Mouse (Mus musculus): ENCODE measurements at regions not wholly inside any gene's neighbourhood (a gene's known extent, or its start where the extent isn't known, plus 50 kb on each side); places are given as distances from the start of the nearest gene placed in this dataset.
A peak's percentile ranks its signal among the peaks of the same experiment; 100 is the strongest.

DNA sequence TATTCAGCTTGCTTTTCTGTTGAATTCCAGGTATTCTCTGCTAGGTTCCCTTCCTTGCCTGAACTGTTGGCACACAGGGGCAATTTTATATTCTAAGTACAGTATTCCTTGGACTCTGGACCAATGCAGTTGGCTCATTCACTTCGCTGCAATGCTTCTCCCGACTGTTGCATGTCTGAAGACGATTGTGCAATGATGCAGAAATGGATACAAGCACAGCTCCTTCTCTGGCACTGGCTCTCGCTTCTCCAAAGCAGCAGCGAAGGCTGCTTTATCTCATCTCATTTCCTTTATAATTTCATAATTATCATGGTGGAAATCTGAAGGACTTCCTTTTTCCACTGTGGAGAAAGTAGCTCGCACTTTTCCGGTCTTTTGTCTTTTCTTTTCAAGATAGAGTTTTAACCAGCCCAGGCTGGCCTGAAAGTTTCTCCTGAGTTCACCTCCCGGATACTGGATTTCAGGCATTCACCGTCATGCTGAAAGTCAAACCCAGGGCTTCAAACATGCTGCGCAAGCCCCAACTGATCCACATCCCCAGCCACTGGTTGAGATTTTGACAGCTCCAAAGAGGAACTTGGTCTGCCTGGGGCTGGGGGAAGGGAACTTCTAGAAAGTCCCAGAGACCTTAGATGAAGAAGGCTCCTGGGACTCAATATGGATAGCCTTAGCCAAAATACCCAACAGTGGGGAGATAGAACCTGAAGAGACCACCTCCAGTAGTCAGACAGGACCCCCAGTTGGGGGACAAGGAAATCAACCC is 55.6 kb upstream of the Akirin2 start:
- no peak for TF ChIP-seq RAD21 (IDR thresholded peaks at IDR 0.05; ENCODE audit: low read depth, low read length)
- TF ChIP-seq EP300 (IDR thresholded peaks at IDR 0.05; ENCODE audit: low read depth in 1 of 2, low read length in 2 of 2): no peak
- no peak for TF ChIP-seq SMC3 (IDR thresholded peaks at IDR 0.05; ENCODE audit: low read depth, low read length)
- no peak for TF ChIP-seq TBP (IDR thresholded peaks at IDR 0.05; ENCODE audit: low read depth, low read length)
- no peak for TF ChIP-seq NRF1 (IDR thresholded peaks at IDR 0.05; ENCODE audit: insufficient read depth, low read depth, low read length, poor library complexity, severe bottlenecking)
- TF ChIP-seq CTCF (IDR thresholded peaks at IDR 0.05 in 2 of 3, conservative IDR thresholded peaks at IDR 0.05 in 1 of 3; ENCODE audit: control insufficient read depth in 1 of 3, insufficient read depth in 1 of 3, low read depth in 2 of 3, low read length in 3 of 3, poor library complexity in 1 of 3, severe bottlenecking in 1 of 3): no peak
- no peak for TF ChIP-seq TAL1 (IDR thresholded peaks at IDR 0.05; ENCODE audit: low read length)
- TF ChIP-seq GATA1 (IDR thresholded peaks at IDR 0.05; ENCODE audit: low read depth, low read length): 0 out of 2 replicates have a peak, but pooled peaks have one; percentile 19
